Mouse (Mus musculus): ENCODE data around the gene Rnf121.

DNA sequence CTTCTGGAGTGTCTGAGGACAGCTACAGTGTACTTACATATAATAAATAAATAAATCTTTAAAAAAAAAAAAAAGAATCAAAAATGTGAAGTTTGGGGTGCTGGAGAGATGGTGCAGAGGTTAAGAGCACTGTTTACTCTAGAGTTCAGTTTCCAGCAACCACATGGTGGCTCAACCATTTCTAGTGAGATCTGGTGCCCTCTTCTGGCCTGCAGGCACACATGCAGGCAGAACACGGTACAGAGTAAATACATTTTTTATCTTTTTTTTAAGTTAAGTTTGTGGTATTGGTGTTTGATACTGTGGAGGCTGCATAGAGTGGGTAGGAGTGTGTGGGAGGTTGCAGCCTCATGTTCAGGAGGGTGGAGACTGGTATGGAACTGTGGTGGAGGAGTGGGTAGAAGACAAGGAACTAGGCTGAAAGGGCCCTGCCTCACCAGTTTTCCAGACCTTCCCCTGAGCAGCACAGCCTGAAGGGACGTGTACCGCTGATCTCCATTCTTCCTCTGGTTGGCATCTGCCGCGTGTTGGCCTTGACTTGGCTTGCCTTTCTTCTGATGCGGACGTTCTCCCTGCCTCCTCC lies 11.5 kb upstream of the Rnf121 start:
- TF ChIP-seq CTCF (IDR thresholded peaks at IDR 0.05; ENCODE audit: extremely low read depth, insufficient read depth, insufficient read length, insufficient replicate concordance) (peak; percentile 43; the same call in 1 of the 2 replicates), POLR2A (IDR thresholded peaks at IDR 0.05; ENCODE audit: low read depth, low read length) (no peak)

All from spleen, adult 2 months (tissue).